Mouse (Mus musculus) heart, postnatal 0 days (tissue): ENCODE measurements around the gene Tmie. TPM values are rescaled to one million over a fixed set of nuclear protein-coding genes. Genes with fewer than 3 reads are reported as not detected.

Experiments used
- ATAC-seq: fragments of 200-750 bp; cut with Nextera tagmentation; 2 replicates; pipeline ENCODE4 v1.8.0; 2017; ENCODE audit warnings: low read depth, moderate number of reproducible peaks, moderate library complexity; ENCODE audit not compliant: insufficient read depth
- DNase-seq: peaks from one replicate; pipeline ENCODE4 v3.0.0-alpha.2; 2016; ENCODE audit warnings: low spot score
- H3K27ac ChIP-seq: fragments of 300-500 bp; sonication (generic); 2 replicates; pipeline ENCODE4 v1.5.1; 2014; ENCODE audit warnings: low read depth, mild to moderate bottlenecking
- H3K27me3 ChIP-seq: fragments of 300-500 bp; sonication (generic); 2 replicates; pipeline ENCODE4 v1.6.1; 2014; ENCODE audit warnings: low read length, mixed read lengths; ENCODE audit not compliant: control insufficient read depth, insufficient read depth
- H3K36me3 ChIP-seq: fragments of 300-500 bp; sonication (generic); replicated peaks from 2 replicates; pipeline ENCODE4 v1.6.1; 2014; ENCODE audit warnings: low read length, mixed read lengths; ENCODE audit not compliant: control insufficient read depth, insufficient read depth
- H3K4me1 ChIP-seq: fragments of 300-500 bp; sonication (generic); 2 replicates; pipeline ENCODE4 v1.6.1; 2014; ENCODE audit warnings: antibody characterized with exemption; ENCODE audit not compliant: control insufficient read depth, insufficient read depth
- H3K4me2 ChIP-seq: fragments of 300-500 bp; sonication (generic); 2 replicates; pipeline ENCODE4 v1.6.1; 2014; ENCODE audit warnings: low read depth, mild to moderate bottlenecking, low read length, moderate library complexity
- H3K4me3 ChIP-seq: fragments of 300-500 bp; sonication (generic); 2 replicates; pipeline ENCODE4 v1.5.1; 2014; ENCODE audit warnings: low read depth, low read length
- H3K9ac ChIP-seq: fragments of 300-500 bp; sonication (generic); replicated peaks from 2 replicates; pipeline ENCODE4 v1.6.1; 2014; ENCODE audit warnings: low read depth, low read length, mixed read lengths
- H3K9me3 ChIP-seq: fragments of 300-500 bp; sonication (generic); replicated peaks from 2 replicates; pipeline ENCODE4 v1.6.1; 2016; ENCODE audit warnings: low read length; ENCODE audit not compliant: control insufficient read depth
- CTCF ChIP-seq: IDR thresholded peaks from 2 replicates; pipeline ENCODE4 v1.5.1; 2016; ENCODE audit warnings: antibody characterized with exemption, control low read depth, low read depth
- EP300 ChIP-seq: IDR thresholded peaks from 2 replicates; pipeline ENCODE4 v1.6.1; 2016; ENCODE audit warnings: antibody characterized with exemption, low read depth
- WGBS: fragments of 180-500 bp; shearing (Covaris S2); extraction: QIAGEN DNeasy Blood & Tissue Kit; methylation state at CpG from one replicate; pipeline ENCODE4 v1.1.7; 2014; 5-methylcytosine and 5-hydroxymethylcytosine counted together
- polyA plus RNA-seq: library from polyadenylated mRNA; unstranded; fragments of >200 nt; fragmentation: Nextera tagmentation; extraction: Ambion mirVana; gene quantifications from 2 replicates; pipeline ENCODE4 v1.2.1, GENCODE M21; 2015
- total RNA-seq: library from RNA; depleted of rRNA; stranded (reverse); fragments of >200 nt; gene quantifications from 2 replicates; pipeline ENCODE4 v1.2.3, GENCODE M21; 2014; ENCODE audit warnings: low replicate concordance

Tmie gene
- total and polyA plus RNA-seq, 2 experiments from 2014 or later, result 0.71 TPM; not detected in 1

GRCm38 (mm10) chr9:110902271-110902670, 22.4 kb upstream of the Tmie start:
- Histone ChIP-seq H3K9me3 (no peaks in the 10 kb centered on the region), H3K4me2 (no peak overlapping the region), H3K9ac (no peak overlapping the region), H3K4me3 (no peak overlapping the region), H3K27ac (no peak overlapping the region), H3K36me3 (no peaks in the 10 kb centered on the region), H3K27me3 (no peaks in the 10 kb centered on the region), H3K4me1 (no peaks in the 10 kb centered on the region)
- 53% methylated on average over 4 of the region's 4 CpGs for WGBS
- no peak for DNase-seq
- ATAC-seq, result no peak
- TF ChIP-seq EP300 (no peak), CTCF (no peak)

GRCm38 (mm10) chr9:110901204-110901603, 21.3 kb upstream of the Tmie start:
- ATAC-seq (no peak), DNase-seq (no peak)
- 91% methylated on average over 6 of the region's 6 CpGs for WGBS
- no peak overlapping the region for H3K27ac ChIP-seq
- H3K4me1 ChIP-seq, result no peaks in the 10 kb centered on the region
- no peaks in the 10 kb centered on the region for H3K9me3 ChIP-seq
- no peak overlapping the region for H3K9ac ChIP-seq
- no peaks in the 10 kb centered on the region for H3K27me3 ChIP-seq
- H3K4me3 ChIP-seq, result no peak overlapping the region
- no peak overlapping the region for H3K4me2 ChIP-seq
- TF ChIP-seq EP300 (no peak), CTCF (no peak)
- no peaks in the 10 kb centered on the region for H3K36me3 ChIP-seq

- Histone ChIP-seq H3K4me2 (no peak overlapping the region), H3K4me3 (no peak overlapping the region), H3K27ac (no peak overlapping the region), H3K36me3 (0 out of 2 replicates have a peak, but pooled peaks cover 7% of the 10 kb centered on the region), H3K9me3 (no peaks in the 10 kb centered on the region), H3K9ac (no peak overlapping the region), H3K27me3 (peaks cover under 1% of the 10 kb centered on the region; the same call in 1 of the 2 replicates), H3K4me1 (no peaks in the 10 kb centered on the region)
- WGBS, result 27% methylated on average over 10 of the region's 10 CpGs
- DNase-seq (no peak), ATAC-seq (no peak)
- TF ChIP-seq CTCF, result no peak
- no peak for TF ChIP-seq EP300
Observed at GRCm38 (mm10) chr9:110899451-110900008, 19.6 kb upstream of the Tmie start.

- Histone ChIP-seq H3K4me1 (no peaks in the 10 kb centered on the region), H3K27ac (no peak overlapping the region), H3K4me3 (no peak overlapping the region), H3K36me3 (0 out of 2 replicates have a peak, but pooled peaks cover 15% of the 10 kb centered on the region), H3K27me3 (peaks cover 4% of the 10 kb centered on the region; the same call in 1 of the 2 replicates), H3K4me2 (no peak overlapping the region), H3K9me3 (no peaks in the 10 kb centered on the region), H3K9ac (no peak overlapping the region)
- DNase-seq (no peak), ATAC-seq (no peak)
- 22% methylated on average over 6 of the region's 6 CpGs for WGBS
- TF ChIP-seq EP300 (no peak), CTCF (no peak)
Observed at GRCm38 (mm10) chr9:110896595-110896994, 16.7 kb upstream of the Tmie start.

- no peak for ATAC-seq
- TF ChIP-seq EP300 (no peak), CTCF (no peak)
Observed at GRCm38 (mm10) chr9:110895994-110896393, 16.1 kb upstream of the Tmie start.

GRCm38 (mm10) chr9:110895507-110895906, 15.6 kb upstream of the Tmie start:
- Histone ChIP-seq H3K27ac (no peak overlapping the region), H3K4me1 (no peaks in the 10 kb centered on the region), H3K27me3 (peaks cover 4% of the 10 kb centered on the region; the same call in 1 of the 2 replicates), H3K36me3 (0 out of 2 replicates have a peak, but pooled peaks cover 15% of the 10 kb centered on the region), H3K4me2 (no peak overlapping the region), H3K4me3 (no peak overlapping the region), H3K9ac (no peak overlapping the region), H3K9me3 (no peaks in the 10 kb centered on the region)
- DNase-seq (no peak), ATAC-seq (no peak)
- WGBS, result 50% methylated on average over 5 of the region's 5 CpGs
- no peak for TF ChIP-seq CTCF
- no peak for TF ChIP-seq EP300

More at GRCm38 (mm10) chr9:110895994-110896393, 16.1 kb upstream of the Tmie start:
- Histone ChIP-seq H3K9ac (no peak overlapping the region), H3K36me3 (0 out of 2 replicates have a peak, but pooled peaks cover 15% of the 10 kb centered on the region), H3K4me1 (no peaks in the 10 kb centered on the region), H3K27me3 (peaks cover 4% of the 10 kb centered on the region; the same call in 1 of the 2 replicates), H3K4me3 (no peak overlapping the region), H3K4me2 (no peak overlapping the region), H3K27ac (no peak overlapping the region), H3K9me3 (no peaks in the 10 kb centered on the region)
- no peak for DNase-seq
- WGBS, result 34% methylated on average over 7 of the region's 7 CpGs
